Mouse (Mus musculus) thymus, postnatal 0 days (tissue): ENCODE results near the gene Nt5dc3. TPM values are rescaled to one million over a fixed set of nuclear protein-coding genes. Genes with fewer than 3 reads are reported as not detected.

ENCODE experiments used
- DNase-seq: peaks from one replicate; pipeline ENCODE4 v3.0.0-alpha.2; 2015; ENCODE audit warnings: low spot score
- polyA plus RNA-seq: library from polyadenylated mRNA; unstranded; fragments of >200 nt; fragmentation: Nextera tagmentation; extraction: Ambion mirVana; gene quantifications from 2 replicates; pipeline ENCODE4 v1.2.1, GENCODE M21; 2015

The Nt5dc3 gene
- polyA plus RNA-seq = 0.59 and 0.61 TPM in 2 replicates

GRCm38 (mm10) chr10:86778398-86779116 is at the start of gene Nt5dc3:
TSS of gene Nt5dc3 (plus strand) at chr10:86779005.
- peak; percentile 94 for DNase-seq

DNA sequence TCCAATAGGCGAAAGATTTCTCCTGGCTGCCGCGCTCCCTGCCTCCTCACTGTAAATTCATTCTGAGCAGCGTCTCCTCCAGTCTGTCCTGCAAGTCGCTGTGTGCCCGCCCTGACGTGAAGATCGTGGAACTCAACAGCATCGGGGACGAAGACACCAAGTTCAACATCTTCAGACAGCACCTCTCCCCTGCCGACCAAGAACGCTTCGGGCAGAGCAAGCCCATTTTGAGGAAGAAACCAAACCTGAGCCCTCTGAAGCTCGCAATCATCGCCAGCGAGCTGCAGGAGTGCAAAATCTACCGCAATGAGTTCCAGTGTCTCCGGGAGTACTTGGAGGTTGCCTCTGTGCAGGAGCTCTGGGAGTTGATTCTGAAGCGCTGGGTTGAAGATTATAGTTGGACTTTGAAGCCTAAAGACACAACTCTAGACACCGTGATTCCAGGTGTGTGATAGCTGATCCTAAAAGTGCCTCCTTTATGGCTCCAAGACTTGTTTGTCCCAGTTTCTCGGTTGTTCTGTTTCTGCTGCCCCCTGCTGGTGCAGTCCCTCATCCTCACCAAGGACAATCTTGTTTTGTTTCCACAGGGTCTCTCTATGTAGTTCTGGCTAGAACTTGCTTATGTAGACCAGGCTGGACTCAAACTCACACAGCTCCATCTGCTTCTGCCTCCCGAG is 47.8 kb upstream of the Nt5dc3 start:
- peak; percentile 88 for DNase-seq

DNA sequence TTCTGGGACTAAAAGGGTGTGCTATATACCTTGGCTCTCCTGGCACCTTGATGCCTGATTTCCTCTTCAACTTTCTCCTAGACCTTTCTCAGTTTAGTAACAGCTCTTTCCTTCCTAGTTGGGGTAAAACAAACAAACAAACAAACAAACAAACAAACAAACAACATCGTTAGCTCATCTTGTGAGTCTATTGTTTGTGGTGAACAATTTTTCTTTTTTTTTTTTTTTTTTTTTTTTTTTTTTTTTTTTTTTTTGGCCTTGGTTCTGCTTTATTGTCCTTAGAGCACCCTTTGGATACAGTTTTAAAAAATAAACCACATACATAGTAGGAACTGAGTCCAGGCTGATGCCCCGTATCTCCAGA is 47.3 kb upstream of the Nt5dc3 start:
- no peak for DNase-seq

- peak; percentile 21 for DNase-seq
Measured at GRCm38 (mm10) chr10:86735036-86735435, 43.8 kb upstream of the Nt5dc3 start.

GRCm38 (mm10) chr10:86742918-86743317 is 35.9 kb upstream of the Nt5dc3 start:
- DNase-seq = no peak

DNA sequence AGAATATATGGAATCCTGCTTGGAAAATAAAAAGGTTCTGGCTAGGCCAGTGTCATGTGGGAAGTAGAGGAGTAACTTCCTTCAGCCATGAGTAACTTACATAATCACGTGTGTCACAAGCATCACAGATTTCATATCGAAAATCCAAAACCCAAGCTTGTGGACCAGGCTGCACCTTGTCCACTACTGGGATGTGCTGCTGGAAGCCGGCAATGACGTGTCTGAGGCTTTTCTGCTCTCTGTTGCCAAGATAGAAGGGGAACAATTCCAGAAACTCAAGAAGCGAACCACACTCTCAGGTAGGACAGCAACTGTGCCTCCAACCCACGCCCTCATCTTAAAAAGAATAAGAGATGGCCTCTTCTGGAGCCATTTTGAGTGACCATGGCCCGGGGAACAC is 34.5 kb upstream of the Nt5dc3 start:
- DNase-seq = no peak

- DNase-seq = no peak
Measured at GRCm38 (mm10) chr10:86755816-86756502, 22.8 kb upstream of the Nt5dc3 start.

DNA sequence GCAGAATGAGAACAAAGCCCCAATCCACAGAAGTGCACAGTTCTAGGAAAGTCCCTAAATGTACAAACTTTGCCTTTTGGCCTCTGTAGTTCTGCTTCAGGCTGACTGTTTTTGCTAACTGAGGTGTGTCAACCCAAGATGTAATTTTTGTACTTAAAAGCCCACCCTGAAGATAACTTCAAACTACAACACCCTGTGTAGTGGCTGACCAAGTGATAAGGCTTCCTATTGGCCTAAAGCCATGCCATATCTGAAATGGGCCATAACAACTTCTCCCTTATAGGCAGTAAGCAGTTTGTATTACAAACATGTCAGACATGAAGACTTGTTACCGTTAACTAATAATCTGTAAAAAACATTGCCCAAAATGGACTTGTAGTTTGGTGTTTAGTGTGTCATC is 21.1 kb upstream of the Nt5dc3 start:
- DNase-seq = no peak

DNA sequence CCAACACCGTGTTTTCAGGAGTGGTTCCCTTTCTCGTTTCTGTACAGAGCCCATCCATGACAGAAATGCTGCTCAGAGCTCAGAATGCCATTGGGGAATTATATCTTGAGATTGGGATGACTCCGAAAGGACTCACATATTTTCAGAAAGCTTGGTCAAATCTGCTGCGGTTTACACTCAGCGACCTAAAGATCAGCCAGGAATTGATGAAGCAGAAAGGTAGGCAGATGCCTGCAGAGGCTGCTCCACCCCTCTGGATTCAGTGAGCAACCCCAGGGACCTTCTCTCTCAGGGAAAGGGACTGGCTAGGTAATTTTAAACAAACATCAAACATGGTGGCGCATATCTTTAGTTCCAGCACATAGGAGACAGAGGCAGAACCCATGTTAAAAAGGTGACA is 20.6 kb upstream of the Nt5dc3 start:
- no peak for DNase-seq

GRCm38 (mm10) chr10:86761236-86761635 is 17.6 kb upstream of the Nt5dc3 start:
- DNase-seq = no peak

GRCm38 (mm10) chr10:86761722-86762383 is 17.0 kb upstream of the Nt5dc3 start:
- DNase-seq = no peak

- DNase-seq = no peak
Measured at GRCm38 (mm10) chr10:86762384-86762730, 16.4 kb upstream of the Nt5dc3 start.

GRCm38 (mm10) chr10:86763672-86764071 is 15.1 kb upstream of the Nt5dc3 start, which contains the start of gene Gm49358:
TSS of gene Gm49358 (plus strand) at chr10:86763972.
- DNase-seq = no peak

GRCm38 (mm10) chr10:86765344-86765966 is 13.3 kb upstream of the Nt5dc3 start:
- no peak for DNase-seq

- DNase-seq = no peak
Measured at GRCm38 (mm10) chr10:86769216-86769615, 9.6 kb upstream of the Nt5dc3 start.

DNA sequence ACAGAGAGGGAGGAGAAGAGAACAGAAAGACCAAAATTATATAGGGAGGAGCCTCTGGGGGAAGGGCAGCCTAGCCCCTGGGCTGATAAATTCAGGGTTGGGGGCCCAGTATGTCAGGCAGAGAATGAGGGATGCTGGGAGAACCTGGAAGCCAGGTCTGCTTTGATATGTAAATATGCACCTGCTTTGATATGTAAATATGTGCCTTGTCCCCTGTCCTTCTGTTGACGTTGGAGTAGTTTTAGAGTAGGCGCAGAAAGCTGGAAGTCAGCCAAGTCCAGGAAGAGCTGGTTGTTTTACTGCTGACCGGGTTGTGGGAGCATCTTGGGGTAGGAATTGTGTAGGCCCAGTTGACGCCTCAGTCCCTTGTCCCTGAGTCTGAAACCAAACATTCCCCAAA is 9.0 kb upstream of the Nt5dc3 start:
- no peak for DNase-seq

- no peak for DNase-seq
Measured at GRCm38 (mm10) chr10:86771701-86772100, 7.1 kb upstream of the Nt5dc3 start.

DNA sequence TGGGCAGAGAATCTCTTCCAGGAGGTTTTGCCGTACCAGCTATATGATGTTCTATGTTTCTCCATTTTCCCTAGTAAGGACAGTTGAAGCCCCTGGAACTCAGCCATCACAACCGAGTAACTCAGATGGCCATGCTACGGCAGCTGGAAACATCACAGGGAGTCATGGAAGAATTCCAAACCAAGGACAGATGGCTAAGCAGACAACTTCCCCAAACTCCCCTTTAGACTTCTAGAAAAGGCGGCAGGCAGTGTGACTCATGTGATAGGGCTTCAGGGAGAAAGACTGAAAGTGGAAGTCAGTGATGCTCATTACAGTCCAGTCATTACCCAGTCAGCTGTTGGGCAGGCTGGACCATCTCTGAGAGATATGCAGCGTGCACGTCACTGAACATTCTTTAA is 6.6 kb upstream of the Nt5dc3 start:
- DNase-seq = no peak

- DNase-seq = no peak
Measured at GRCm38 (mm10) chr10:86773360-86773759, 5.4 kb upstream of the Nt5dc3 start.

- DNase-seq = no peak
Measured at GRCm38 (mm10) chr10:86776281-86776680, 2.5 kb upstream of the Nt5dc3 start.

DNA sequence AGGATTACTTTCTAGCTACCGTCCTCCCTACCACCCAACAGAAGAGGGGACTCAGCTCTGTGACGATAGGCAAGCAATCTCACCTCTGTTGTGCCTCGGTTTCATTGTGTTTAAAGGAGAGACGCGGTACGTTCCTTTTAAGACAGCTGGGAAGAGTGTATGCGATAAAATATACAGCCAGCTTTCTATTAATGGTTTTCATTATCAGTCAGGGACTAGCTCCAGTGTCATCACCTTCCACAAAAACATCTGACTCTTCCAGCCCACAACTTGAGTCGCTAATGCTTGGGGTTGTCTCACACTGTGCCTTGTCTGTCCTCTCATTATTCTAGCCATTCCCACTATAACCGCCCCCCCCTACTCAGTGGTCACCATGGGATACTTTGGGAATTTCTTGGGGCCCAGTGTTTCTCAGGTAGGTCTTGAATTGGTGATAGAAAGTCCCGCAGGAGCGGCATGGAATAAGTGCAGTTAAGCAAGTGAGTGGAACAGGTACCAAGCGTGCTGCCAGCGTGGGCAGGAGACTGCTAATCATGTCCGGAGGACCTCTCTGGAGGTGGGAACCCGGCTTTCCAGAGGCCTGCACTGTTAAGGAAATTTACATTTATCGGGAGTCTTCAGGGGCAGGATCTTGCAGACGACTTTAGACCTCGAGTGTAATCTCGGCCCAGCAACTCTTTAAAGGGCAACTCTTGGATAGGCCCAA is 1.0 kb upstream of the Nt5dc3 start:
- no peak for DNase-seq
